Mouse (Mus musculus) subcutaneous adipose tissue, adult 2 months (tissue): ENCODE results near the gene Agpat3. TPM values are rescaled to one million over a fixed set of nuclear protein-coding genes. Genes with fewer than 3 reads are reported as not detected.

Source experiments
- polyA plus RNA-seq: library from polyadenylated mRNA; depleted of rRNA; stranded (reverse); fragments of >200 nt; gene quantifications from 2 replicates; pipeline ENCODE4 v1.2.3, GENCODE M21; 2012; ENCODE audit warnings: low replicate concordance; rRNA removed

Gene Agpat3
- 416 and 518 TPM in 2 replicates for polyA plus RNA-seq

DNA sequence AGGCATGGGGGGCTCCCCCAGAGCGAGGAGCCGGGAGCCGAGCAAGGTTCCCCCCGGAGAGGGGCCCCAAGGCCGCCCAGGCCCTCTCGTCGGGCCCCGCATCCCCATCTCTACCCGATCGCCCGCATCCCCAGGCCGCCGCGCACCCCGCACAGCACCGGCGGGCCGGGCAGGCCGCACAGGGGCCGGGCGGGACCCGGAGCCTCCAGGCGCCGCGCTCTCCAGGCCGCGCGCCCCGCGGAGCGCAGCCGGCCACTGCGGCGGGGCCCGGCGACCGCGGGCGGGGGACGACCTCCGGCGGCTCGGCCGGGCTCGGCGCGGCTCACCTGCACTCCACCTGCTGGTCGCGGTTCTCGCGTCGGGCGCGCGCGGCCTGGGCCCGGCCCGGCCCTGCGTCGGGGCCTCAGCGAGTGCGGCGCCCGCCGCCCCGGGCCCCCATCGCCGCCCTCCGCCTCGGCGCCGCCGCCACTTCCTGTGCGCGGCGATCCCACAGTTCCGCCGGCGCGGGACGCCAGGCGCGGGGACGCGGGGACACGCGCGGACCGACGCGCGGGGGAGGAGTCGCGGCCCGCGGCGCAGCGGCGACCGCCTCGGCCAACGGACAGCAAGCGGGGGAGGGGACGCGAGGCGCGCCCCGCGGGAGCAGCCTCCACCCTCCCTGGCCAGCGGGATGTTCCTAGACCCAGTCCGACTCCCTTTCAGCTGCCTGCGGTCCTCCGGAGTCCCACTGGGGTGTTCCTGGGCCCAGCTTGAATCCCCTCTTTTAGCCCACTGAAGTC, at the start of gene Agpat3:
Agpat3 (minus strand) TSS at position 603 of the 779 bp plus-strand sequence.

DNA sequence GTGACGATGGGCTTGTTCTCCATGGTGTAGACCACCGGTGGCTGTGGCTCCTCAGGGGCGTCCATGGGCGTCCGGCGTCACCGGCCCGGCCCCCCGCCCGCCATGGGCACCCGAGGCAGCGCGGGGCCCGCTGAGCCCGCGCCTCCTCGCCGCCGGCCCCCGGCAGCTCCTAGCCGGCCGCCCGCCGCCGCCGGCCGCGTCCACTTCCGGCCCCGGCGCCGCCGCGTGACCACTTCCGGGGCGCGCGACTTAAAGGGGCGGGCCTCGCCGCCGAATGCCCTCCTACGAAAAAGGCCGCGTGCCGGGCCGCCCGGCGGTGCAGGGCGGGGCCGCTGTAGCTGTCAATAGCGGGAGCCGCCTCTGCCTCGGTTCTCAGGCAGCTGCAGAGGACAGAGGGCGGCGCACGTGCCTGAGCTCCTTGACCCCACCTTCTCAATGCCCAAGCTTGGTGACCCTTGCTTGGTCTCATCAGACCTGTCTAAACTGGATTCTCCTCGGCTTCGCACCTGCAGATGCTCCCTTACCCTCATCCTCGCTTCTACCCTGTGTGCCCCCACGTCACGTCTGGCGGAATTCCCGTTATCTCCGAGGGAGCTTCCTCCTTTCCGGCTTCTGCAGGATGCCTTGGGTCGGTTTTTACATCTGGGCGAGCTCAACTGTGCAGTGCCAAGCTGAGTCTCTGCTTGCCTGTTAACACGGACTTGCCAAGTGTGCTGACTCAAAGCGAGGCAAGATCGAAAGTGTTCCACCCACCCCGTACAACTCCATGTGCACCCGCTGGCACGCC, 107.7 kb downstream of the Agpat3 start, which contains the start of gene Trappc10:
Trappc10 (minus strand) TSS at position 204 of the 787 bp plus-strand sequence.

Other genes with a start within 250 kb of the Agpat3 start
- gene D10Jhu81e, start 182.7 kb downstream of the Agpat3 start, polyA plus RNA-seq = 131 and 216 TPM in 2 replicates
- 7.8 and 19.7 TPM in 2 replicates for gene Pwp2, start 167.3 kb downstream of the Agpat3 start, polyA plus RNA-seq
- 49.3 and 56.1 TPM in 2 replicates for gene Trappc10, start 107.8 kb downstream of the Agpat3 start, polyA plus RNA-seq
- 76.6 and 90.3 TPM in 2 replicates for gene Rrp1, start 60.6 kb upstream of the Agpat3 start, polyA plus RNA-seq
- gene Cstb, start 73.2 kb upstream of the Agpat3 start, polyA plus RNA-seq = 89.2 and 103 TPM in 2 replicates
- 45.4 and 110 TPM in 2 replicates for gene Pdxk, start 112.5 kb upstream of the Agpat3 start, polyA plus RNA-seq
- gene Olfr1358, start 164.9 kb upstream of the Agpat3 start, polyA plus RNA-seq = 0.76 TPM in 1 of 2 replicates, not detected in the other
- 32.1 and 63.2 TPM in 2 replicates for gene Ilvbl, start 221.9 kb upstream of the Agpat3 start, polyA plus RNA-seq
- 50.6 and 51.1 TPM in 2 replicates for gene Syde1, start 239.5 kb upstream of the Agpat3 start, polyA plus RNA-seq